Mouse (Mus musculus): ENCODE results near the gene Gnai3.

The Gnai3 gene

DNA sequence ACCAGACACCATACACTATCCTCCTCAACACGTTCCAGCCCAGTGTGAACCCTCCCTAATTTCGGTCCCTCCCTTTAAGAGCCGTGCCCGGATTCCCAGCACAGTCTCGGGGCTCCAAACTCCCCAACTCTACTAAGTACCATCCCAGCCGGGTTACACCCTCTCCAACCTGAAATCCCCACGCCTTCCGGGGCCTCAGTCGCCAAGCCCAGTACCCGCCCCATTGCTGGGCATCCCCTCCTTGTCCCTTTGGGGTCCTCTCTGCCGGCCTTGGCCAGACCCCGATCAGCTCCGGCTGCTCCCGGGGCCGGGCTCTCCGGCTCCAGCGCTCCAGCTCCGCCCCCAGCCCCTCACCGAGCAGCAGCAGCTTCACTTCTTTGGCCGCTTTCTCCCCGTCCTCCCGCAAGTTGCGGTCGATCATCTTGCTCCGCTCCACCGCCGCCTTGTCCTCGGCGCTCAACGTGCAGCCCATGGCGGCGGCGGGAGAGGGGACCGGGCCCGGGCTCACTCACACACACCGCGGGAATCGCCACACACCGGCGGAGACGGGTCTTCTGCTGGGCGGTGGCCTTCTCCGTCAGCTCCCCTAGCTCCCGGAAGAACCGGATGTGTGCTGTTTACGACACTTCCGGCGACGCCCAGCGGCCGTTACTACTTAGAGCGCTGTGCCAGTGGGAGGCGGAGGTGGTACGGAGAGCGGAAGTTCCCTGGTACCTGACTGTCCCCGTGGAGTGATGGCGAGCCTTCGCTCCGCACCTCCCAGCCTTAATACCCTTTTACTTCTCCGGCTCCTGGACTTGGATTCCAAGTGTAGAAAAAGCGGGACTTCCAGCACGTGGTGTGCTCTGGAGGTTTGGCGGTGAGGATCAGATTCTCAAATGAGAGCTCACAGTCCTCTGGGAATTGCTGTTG lies at the start of gene Gnai3:
Gene Gnai3 (minus strand): TSS at position 613 of the 912 bp plus-strand sequence.
- DNase-seq (ENCODE audit: low spot score in 2 of 2): peak; percentile 84 to 89

- no peak for DNase-seq (ENCODE audit: low spot score in 2 of 2)
Measured at GRCm38 (mm10) chr3:108195287-108195686, 49.3 kb upstream of the Gnai3 start.

DNA sequence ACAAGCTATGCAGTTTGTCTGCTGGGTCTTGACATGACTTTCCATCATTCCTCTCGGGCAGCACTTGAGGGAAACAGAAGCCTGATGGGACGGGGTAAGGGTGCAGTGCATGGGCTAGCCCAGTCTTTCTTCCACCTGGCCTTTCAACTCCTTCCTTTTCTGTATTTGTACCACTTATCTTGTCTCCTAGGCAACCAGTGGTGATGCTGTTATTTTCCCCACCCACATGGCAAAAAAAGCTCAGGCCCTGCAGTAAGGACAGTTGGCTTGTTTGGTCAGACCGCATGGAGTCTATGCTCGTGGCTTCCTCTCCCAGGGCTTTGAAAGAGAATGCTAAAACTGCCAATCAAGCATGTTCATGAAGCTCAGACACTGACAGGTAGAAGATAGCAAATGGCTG lies 47.7 kb upstream of the Gnai3 start:
- no peak for DNase-seq (ENCODE audit: low spot score in 2 of 2)

DNA sequence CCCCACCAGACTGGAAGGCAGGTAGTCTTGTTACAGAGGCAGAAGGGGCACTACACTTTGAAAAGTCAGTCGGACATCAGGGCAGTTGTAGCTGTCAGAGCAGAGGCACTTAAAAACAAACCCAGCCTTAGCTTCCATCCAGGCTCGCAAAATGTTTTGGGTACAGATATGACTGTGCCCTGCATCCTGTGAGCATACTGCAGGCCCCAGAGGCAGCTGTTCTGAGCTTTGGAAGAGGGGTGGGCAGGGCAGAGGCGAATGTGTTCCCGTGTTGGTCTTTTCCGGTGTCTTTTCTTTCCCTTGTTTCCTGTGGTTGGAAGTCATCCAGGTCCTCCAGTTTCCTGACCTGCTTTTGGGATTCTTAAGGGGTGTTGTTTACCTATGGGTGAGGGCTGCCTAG lies 44.0 kb upstream of the Gnai3 start:
- DNase-seq (ENCODE audit: low spot score in 2 of 2): no peak

- no peak for DNase-seq (ENCODE audit: low spot score in 2 of 2)
Measured at GRCm38 (mm10) chr3:108188716-108189490, 43.0 kb upstream of the Gnai3 start.

- DNase-seq (ENCODE audit: low spot score in 2 of 2): no peak
Measured at GRCm38 (mm10) chr3:108187111-108187795, 41.3 kb upstream of the Gnai3 start.

DNA sequence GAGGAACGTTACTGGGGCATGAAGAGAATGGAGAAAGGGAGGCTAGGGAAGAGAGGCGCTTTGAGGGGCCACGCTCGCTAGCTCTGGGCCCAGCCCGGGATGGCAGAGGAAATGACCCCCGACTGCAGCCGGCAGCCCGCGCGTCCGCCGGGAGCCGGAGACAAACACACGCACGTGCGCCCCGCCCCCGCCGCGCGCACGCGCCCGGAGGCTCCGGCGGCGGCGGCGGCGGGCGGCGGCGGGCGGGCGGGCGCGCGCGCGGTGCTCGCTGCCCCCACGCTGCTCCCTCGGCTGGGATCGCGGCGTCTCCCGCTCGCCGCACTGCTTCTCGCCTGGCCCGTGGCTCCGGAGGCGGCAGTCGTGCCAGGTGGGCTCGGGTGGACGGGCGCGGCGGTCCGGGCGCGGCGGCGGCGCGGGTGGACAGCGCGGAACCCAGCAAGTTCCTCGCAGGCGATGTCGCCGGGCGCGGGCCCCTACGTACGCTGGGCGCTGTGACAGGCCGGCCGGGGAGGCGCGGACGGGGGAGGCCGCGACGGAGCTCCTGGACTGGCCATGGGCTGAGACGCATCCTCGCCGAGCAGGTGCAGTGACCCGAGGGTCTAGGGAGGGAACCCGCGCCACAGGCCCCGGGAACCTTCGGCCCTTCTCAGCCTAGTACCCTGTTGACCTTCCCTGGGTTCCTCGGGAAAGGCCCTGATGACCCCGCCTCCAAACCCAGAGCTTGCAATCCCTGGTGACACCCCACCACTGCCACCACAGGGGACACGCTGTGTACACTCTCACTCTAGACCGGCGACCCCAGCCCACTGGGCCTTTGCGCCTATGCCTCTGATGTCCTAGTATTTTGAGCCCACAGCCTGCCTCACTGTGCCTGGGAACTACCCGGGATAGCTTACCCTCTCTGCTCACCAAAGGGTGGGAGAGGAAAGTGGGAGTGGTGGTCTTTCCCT lies 40.4 kb upstream of the Gnai3 start, which contains the start of gene Amigo1:
Gene Amigo1 (plus strand): TSS at position 238 of the 950 bp plus-strand sequence.
- no peak for DNase-seq (ENCODE audit: low spot score in 2 of 2)

DNA sequence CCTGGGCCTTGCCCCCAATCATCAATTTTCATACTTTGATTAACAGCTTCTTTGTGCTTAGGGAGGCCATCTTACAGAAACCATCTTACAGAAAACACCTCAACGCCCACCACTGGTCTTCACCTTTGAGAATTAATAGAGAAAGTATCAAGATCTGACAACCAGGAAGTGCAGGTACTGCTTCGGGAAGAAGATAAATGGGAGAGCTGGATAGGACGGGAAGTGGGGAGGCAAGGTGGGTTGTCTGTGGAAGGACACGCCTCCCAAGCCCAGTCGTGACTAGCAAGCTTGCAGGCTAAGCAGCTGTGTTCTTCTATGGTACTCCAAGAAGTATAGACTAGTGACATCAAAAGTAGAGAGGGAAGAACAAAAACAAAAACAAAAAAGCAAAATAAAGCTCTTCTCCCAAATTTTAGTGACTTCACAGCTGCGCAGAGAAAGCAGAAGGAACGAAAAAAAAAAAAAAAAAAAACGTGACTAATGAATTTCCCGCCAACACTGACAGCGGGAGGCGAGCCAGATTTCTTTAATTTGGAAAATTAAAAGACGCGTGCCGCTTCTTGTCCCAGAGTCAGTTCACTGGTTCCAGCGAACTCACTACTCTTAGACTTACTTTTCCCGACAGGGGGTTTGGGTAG lies 39.6 kb upstream of the Gnai3 start:
- DNase-seq (ENCODE audit: low spot score in 2 of 2): no peak

DNA sequence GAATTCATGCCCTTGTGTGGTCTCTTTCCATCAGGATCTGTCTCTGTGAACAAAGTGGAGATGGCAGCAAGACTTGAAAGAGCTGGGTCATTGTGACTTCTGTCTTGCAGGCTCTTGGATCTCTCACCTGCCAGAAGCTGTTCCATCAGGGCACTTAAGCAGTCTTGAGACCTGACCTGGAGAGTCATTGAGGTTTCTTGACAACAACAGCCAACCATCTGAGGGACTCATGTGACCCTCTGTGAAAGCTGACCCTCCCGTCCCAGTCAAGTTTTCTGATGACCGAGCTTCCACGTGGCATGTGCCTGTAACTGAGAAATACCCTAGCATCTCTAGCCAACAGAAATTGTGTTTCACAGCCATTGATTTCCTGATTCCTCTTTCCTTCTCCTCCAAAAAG lies 38.8 kb upstream of the Gnai3 start:
- DNase-seq (ENCODE audit: low spot score in 2 of 2): no peak

DNA sequence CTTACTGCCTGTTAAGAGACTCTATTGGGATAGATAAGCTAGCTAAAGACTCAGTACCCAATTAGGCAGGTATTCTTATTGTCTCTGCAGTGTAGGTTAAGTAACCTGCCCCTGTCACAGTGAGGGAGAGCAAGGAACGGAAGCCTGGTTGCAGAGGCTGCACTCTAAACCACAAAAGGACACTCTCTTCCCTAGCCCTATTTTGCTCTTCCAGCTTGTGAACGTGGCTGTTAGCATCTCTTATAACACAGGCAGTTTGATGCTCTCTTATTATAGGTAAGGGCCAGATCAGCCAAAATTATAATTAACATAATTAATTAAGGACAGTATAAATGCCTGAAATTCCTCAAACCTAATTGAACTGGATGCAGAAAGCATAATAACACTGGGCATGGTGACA lies 34.6 kb upstream of the Gnai3 start:
- DNase-seq (ENCODE audit: low spot score in 2 of 2): no peak

GRCm38 (mm10) chr3:108178756-108179715 lies 33.1 kb upstream of the Gnai3 start:
- no peak for DNase-seq (ENCODE audit: low spot score in 2 of 2)

DNA sequence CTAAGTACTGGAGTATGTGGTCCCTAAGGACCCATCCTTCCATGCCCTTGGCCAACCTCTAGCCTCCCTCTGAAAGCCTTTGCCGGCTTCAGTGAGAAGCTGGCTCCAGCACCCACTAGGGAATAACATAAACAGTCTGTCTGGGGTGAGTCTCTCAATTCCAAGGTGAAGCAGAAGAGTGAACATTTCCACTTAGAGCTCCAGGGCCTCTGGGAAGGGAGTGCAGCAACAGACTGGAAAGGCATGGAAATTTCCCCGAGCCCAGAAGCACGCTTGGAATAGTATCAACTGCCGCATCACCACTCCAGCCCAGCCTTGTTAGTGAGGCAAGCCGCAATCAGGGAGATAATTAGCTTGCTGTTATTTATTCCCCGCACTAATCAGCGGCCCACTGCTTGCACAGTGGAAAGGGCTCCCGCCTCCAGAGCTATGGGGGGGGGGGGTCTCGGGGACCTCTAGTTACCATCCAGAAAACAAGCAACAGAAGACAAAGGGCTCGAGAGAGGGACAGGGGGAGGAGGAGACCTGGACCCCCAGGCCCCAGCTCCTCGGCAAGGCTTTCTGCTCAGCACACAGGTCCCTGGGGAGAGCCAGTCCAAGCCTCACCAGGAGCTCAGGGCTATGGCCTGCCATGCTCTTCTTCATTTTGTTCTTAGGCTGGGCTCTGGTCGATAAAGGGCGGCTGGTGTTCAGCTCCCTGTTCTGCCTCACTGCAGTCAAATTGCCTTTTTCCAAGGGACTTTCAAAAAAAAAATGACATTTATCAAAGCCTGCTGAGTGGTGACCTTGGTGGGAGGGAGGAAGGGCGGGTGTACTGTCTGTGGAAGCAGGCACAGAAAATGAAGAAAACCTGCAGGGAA lies 29.0 kb upstream of the Gnai3 start:
- peak in 1 of 2 experiments; percentile 58 for DNase-seq (ENCODE audit: low spot score in 2 of 2)

DNA sequence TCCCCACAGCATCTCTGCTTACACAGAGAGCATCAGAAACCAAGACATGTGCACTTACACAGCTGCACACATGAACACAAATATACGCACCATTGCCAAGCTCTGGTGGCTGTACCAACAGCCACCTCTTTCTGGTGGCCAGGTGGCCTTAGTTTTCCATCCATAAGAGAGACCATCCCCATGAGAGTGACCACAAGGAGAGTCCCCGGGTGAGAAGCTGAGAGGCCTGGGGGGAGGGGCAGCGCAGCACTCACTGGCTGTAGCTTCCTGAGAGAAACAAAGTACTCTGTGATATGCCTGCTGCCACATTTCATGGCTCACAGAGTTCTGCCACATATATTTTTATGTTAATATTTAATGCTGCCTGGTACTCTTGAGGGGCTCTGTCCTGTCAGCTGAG lies 23.3 kb upstream of the Gnai3 start:
- no peak for DNase-seq (ENCODE audit: low spot score in 2 of 2)

GRCm38 (mm10) chr3:108167499-108167898 lies 21.6 kb upstream of the Gnai3 start:
- DNase-seq (ENCODE audit: low spot score in 2 of 2): no peak

GRCm38 (mm10) chr3:108166486-108167211 lies 20.7 kb upstream of the Gnai3 start:
- peak in 1 of 2 experiments; percentile 69 for DNase-seq (ENCODE audit: low spot score in 2 of 2)

DNA sequence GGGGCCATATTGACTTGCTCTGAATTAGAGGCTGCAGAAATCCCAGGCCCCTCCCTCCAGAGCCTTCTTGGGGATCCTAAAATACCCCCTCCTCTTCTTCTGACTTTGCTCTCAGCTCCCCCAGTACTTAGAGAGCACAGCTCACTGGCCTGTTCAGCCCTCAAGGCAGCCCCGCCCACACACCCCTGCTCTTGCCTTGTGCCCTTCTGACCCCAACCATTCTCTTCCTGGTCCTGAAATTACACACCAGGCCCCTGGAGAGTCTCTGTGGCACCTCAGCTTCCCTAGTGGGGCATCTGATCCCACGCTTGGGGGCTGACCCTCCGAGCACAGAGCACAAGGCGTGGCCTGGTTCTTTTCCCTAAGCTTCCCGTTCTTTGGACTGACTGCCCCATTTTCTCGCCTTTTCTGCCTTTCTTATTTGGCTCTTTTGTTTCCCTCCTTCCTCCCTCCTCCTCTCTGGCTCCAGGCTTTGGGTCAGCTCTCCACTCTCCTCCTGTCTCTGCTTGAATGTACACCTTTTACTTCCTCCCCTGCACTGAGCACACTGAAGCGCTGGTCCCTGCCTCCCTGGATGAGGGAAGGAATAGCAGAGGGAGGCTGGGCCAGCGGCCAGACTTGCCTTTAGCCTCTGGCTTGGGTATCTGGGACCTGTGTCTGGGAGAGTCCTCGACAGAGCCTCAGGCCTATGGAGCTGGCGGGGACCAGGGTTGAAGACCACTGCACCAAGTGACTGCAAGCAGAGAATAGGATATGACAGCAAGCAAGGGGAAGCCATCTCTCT lies 19.8 kb upstream of the Gnai3 start:
- no peak for DNase-seq (ENCODE audit: low spot score in 2 of 2)

- peak; percentile 69 to 81 for DNase-seq (ENCODE audit: low spot score in 2 of 2)
Measured at GRCm38 (mm10) chr3:108164807-108165206, 18.9 kb upstream of the Gnai3 start.
